ENCODE assay signal across 8 mouse cellular contexts in genomic region chr15:95725866-95726265, GRCm38 (mm10).
DNase-seq lines count a peak whose midpoint lies in the region; ATAC-seq and TF ChIP-seq lines count a peak whose summit lies in the region.

No protein-coding gene starts in this region.

- H3K4me2 ChIP-seq in midbrain, embryonic 15.5 days = no peak overlapping the region

- no peak overlapping the region for H3K4me3 ChIP-seq in midbrain, embryonic 10.5 days
- H3K4me3 ChIP-seq in midbrain, embryonic 15.5 days = no peak overlapping the region
- no peak overlapping the region for H3K4me3 ChIP-seq in cerebellum, adult 2 months (replicated peaks; ENCODE audit: insufficient read depth, low read depth, low read length)
- H3K4me3 ChIP-seq in limb, embryonic 10.5 days = no peak overlapping the region

- peaks cover 9% of the 10 kb centered on the region; the same call in 1 of the 2 replicates for H3K9me3 ChIP-seq in midbrain, embryonic 10.5 days (replicated peaks)
- no peaks in the 10 kb centered on the region for H3K9me3 ChIP-seq in midbrain, embryonic 15.5 days
- H3K9me3 ChIP-seq in limb, embryonic 10.5 days (replicated peaks) = no peaks in the 10 kb centered on the region

- no peaks in the 10 kb centered on the region for H3K4me1 ChIP-seq in midbrain, embryonic 10.5 days
- H3K4me1 ChIP-seq in midbrain, embryonic 15.5 days = no peaks in the 10 kb centered on the region
- H3K4me1 ChIP-seq in cerebellum, adult 2 months (ENCODE audit: control insufficient read depth, insufficient read depth, low read length) = no peaks in the 10 kb centered on the region
- peaks cover 4% of the 10 kb centered on the region; the same call in 1 of the 2 replicates for H3K4me1 ChIP-seq in limb, embryonic 10.5 days

- peak; percentile 32; the same call in 1 of the 2 replicates for TF ChIP-seq CTCF in cerebellum, adult 2 months (IDR thresholded peaks at IDR 0.05; ENCODE audit: borderline replicate concordance, insufficient read depth, low read depth, low read length)

- no peak overlapping the region for H3K9ac ChIP-seq in midbrain, embryonic 15.5 days

- no peaks in the 10 kb centered on the region for H3K36me3 ChIP-seq in midbrain, embryonic 10.5 days
- no peaks in the 10 kb centered on the region for H3K36me3 ChIP-seq in midbrain, embryonic 15.5 days (replicated peaks)
- H3K36me3 ChIP-seq in limb, embryonic 10.5 days = no peaks in the 10 kb centered on the region

- peak; percentile 60 for DNase-seq in midbrain, embryonic 10.5 days (ENCODE audit: low spot score)
- DNase-seq in cerebellum, adult 2 months = peak; percentile 20 to 42
- DNase-seq in gastrocnemius, postnatal 10 days = peak; percentile 82
- DNase-seq in kidney, adult 8-10 months = peak; percentile 16 to 68
- peak; percentile 77 for DNase-seq in limb, embryonic 10.5 days (ENCODE audit: low spot score)
- DNase-seq in ovary, postnatal 36 days (ENCODE audit: low spot score) = peak; percentile 77
- peak; percentile 97 for DNase-seq in thymus, postnatal 25 days

- WGBS in midbrain, embryonic 10.5 days = 49% methylated on average over 11 of the region's 11 CpGs
- 43% methylated on average over 11 of the region's 11 CpGs for WGBS in midbrain, embryonic 15.5 days
- WGBS in cerebellum, adult 2 months = 15% methylated on average over 11 of the region's 11 CpGs
- WGBS in limb, embryonic 10.5 days = 41% methylated on average over 11 of the region's 11 CpGs

- H3K27me3 ChIP-seq in midbrain, embryonic 10.5 days (ENCODE audit: low read depth, poor library complexity, severe bottlenecking) = no peaks in the 10 kb centered on the region
- H3K27me3 ChIP-seq in midbrain, embryonic 15.5 days (replicated peaks) = no peaks in the 10 kb centered on the region
- H3K27me3 ChIP-seq in cerebellum, adult 2 months (ENCODE audit: control insufficient read depth, insufficient read depth, low read length) = no peaks in the 10 kb centered on the region
- no peaks in the 10 kb centered on the region for H3K27me3 ChIP-seq in limb, embryonic 10.5 days (ENCODE audit: low read depth, poor library complexity, severe bottlenecking)

- H3K27ac ChIP-seq in midbrain, embryonic 10.5 days (replicated peaks) = no peak overlapping the region
- no peak overlapping the region for H3K27ac ChIP-seq in midbrain, embryonic 15.5 days
- no peak overlapping the region for H3K27ac ChIP-seq in cerebellum, adult 2 months (ENCODE audit: insufficient read depth, low read length)
- no peak overlapping the region for H3K27ac ChIP-seq in limb, embryonic 10.5 days

- no peak for ATAC-seq in midbrain, embryonic 15.5 days (replicated peaks)

- TF ChIP-seq POLR2A in cerebellum, adult 2 months (IDR thresholded peaks at IDR 0.05; ENCODE audit: borderline replicate concordance, insufficient read depth, low read length) = no peak

Comparison
In these comparisons a context has a peak if more than half of its experiments do, and no peak if none do; other contexts are left out.
1. DNase-seq: peak in every context shown above with its lines; median percentile 97 in thymus, postnatal 25 days; 82 in gastrocnemius, postnatal 10 days; 77 in limb, embryonic 10.5 days; 77 in ovary, postnatal 36 days; 60 in midbrain, embryonic 10.5 days; 42 in kidney, adult 8-10 months; 31 in cerebellum, adult 2 months.